Mouse (Mus musculus) brain, embryonic 14.5 days (tissue): ENCODE measurements around the gene Olfr1126. TPM values are rescaled to one million over a fixed set of nuclear protein-coding genes. Genes with fewer than 3 reads are reported as not detected.
"Not testable (repeated sequence)": the region's sequence is repeated elsewhere in the genome, so short reads cannot be mapped to it uniquely, and the experiment has no call there.

Experiments
- DNase-seq: peaks from one replicate; pipeline ENCODE4 v3.0.0-alpha.2; 2011; ENCODE audit warnings: low read depth
- CTCF ChIP-seq: fragments of 200-500 bp; IDR thresholded peaks from 2 replicates; pipeline ENCODE4 v1.5.1; 2012; ENCODE audit warnings: inconsistent platforms, mild to moderate bottlenecking, moderate library complexity, borderline replicate concordance; ENCODE audit not compliant: insufficient read depth, insufficient read length; ENCODE audit errors: extremely low read depth
- POLR2A ChIP-seq: fragments of 200-500 bp; IDR thresholded peaks from 2 replicates; pipeline ENCODE4 v1.6.1; 2012; ENCODE audit warnings: mild to moderate bottlenecking, inconsistent platforms, borderline replicate concordance; ENCODE audit not compliant: poor library complexity, insufficient read depth, insufficient read length, severe bottlenecking; ENCODE audit errors: extremely low read depth
- polyA plus RNA-seq: library from polyadenylated mRNA; depleted of rRNA; stranded (reverse); fragments of >200 nt; gene quantifications from 2 replicates; pipeline ENCODE4 v1.2.3, GENCODE M21; 2012; rRNA removed

The Olfr1126 gene
- polyA plus RNA-seq, result not detected in 2 replicates

DNA sequence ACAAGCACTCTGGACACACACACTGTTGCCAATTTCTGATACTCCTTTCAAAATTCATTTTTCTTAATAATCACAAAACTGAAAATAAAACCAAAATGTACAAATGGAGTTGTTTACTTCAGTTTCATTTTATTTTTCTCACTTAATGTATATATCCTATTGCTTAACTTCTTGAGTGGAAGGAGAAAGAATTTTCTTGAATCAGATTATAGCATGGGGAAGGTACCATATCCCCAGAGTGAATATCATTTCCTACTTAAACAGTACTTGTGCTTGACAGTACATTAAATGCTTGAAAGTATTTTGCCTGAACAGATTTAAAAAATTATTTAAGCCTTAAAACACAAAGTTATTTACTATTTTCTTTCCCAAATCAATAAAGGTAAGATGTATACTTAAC lies at the start of gene Olfr1126:
Gene Olfr1126, plus strand, starts transcription at position 301 of the 400 bp plus-strand sequence.
- no peak for TF ChIP-seq CTCF
- TF ChIP-seq POLR2A, result no peak
- DNase-seq, result no peak

DNA sequence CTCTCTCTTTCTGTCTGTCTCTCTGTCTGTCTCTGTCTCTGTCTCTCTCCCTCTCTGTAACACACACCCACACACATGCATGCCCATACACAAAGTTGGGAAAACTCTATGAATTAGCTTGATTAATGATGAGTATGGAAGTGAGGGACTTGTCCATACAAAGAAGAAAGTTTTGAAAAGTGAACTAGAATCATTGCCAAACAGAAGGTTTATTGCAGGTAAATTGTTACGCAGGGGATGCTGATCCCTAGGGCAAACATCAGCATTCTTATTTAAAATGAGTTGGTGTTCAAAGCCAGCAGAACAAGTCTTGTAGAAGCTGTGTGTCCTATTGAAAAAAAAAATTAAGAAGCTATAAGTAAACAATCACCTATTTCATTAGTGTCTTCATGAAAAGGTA lies 37.4 kb upstream of the Olfr1126 start, which contains the start of gene Olfr1123:
Gene Olfr1123, plus strand, starts transcription at position 301 of the 400 bp plus-strand sequence.
- DNase-seq, result no peak
- TF ChIP-seq CTCF (no peak), POLR2A (no peak)

DNA sequence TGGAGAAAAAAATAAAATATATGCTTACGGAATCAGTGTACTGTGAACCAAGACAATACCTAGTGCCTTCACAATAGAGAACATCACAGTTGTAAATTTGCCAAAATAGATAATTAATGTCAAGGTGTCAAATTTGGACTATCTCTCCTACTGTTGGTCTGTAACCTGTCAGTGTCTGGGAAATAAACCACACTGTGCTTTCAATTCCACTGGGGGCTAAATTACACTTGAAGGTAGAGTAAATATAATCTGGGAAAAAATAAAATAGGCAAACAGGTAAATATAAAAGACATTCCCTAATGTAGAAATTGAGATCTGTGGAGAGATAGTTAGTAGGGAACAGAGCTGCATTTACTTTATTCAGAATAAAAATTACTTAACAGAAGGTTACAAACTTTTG lies 23.8 kb upstream of the Olfr1126 start, which contains the start of gene Olfr1124:
Gene Olfr1124, plus strand, starts transcription at position 301 of the 400 bp plus-strand sequence.
- TF ChIP-seq CTCF (no peak), POLR2A (no peak)

DNA sequence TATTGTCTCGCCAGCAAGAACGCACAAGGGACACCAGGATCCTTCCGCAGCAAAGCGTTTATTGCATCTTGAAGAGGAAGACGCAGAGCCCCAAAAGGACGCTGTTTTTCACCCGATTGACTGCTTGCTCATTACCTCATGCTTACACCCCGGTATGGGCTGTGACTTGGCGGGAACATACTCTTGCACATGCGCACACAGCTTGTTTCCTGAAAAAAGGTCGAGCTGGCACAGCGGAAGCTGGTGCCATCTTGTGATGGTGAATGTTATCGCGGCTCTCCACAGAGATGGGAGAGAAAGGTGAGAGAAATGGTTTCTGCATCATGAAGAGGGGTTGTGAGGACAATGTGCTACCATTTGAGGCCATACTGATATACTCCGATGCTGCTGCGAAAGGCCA lies 16.0 kb upstream of the Olfr1126 start:
- no peak for TF ChIP-seq POLR2A
- no peak for TF ChIP-seq CTCF
- no peak for DNase-seq

More for the DNA sequence above, 23.8 kb upstream of the Olfr1126 start, which contains the start of gene Olfr1124:
- no peak for DNase-seq

- no peak for TF ChIP-seq CTCF
- TF ChIP-seq POLR2A, result no peak
- DNase-seq, result no peak
Measured at GRCm38 (mm10) chr2:87461769-87462168, 8.0 kb downstream of the Olfr1126 start.

- no peak for TF ChIP-seq CTCF
- no peak for TF ChIP-seq POLR2A
- peak; percentile 2 for DNase-seq
Measured at GRCm38 (mm10) chr2:87480207-87480606, 26.4 kb downstream of the Olfr1126 start.

GRCm38 (mm10) chr2:87481158-87481557 lies 27.4 kb downstream of the Olfr1126 start:
- DNase-seq, result no peak
- no peak for TF ChIP-seq POLR2A
- TF ChIP-seq CTCF, result no peak

GRCm38 (mm10) chr2:87482276-87482675 lies 28.5 kb downstream of the Olfr1126 start:
- no peak for DNase-seq
- no peak for TF ChIP-seq CTCF
- TF ChIP-seq POLR2A, result no peak

DNA sequence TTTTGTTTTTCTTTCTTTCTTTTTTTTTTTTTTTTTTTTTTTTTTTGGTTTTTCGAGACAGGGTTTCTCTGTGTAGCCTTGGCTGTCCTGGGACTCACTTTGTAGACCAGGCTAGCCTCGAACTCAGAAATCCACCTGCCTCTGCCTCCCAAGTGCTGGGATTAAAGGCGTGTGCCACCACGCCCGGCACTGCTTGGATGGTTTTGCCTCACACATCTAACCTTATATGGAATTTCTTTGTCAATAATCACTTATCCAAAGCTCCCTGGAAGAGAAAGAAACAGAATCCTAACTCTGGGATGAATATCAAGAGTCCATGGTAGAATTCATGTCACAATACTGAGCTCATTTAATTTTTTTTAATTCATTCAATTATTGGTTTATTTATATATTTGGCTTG lies 43.2 kb downstream of the Olfr1126 start, which contains the start of gene Pramel7:
Gene Pramel7, minus strand, starts transcription at position 101 of the 400 bp plus-strand sequence.
- not testable (repeated sequence) for DNase-seq

GRCm38 (mm10) chr2:87506265-87506664 lies 52.5 kb downstream of the Olfr1126 start, which contains the start of gene Pramel6:
Pramel6 (plus strand) TSS chr2:87506565.
- no peak for TF ChIP-seq POLR2A
- TF ChIP-seq CTCF, result no peak
- DNase-seq, result no peak

Other genes with a start within 250 kb of the Olfr1126 start
- not detected in 2 replicates for gene Olfr1113, start 245.0 kb upstream of the Olfr1126 start, polyA plus RNA-seq
- not detected in 2 replicates for gene Olfr1115, start 205.9 kb upstream of the Olfr1126 start, polyA plus RNA-seq
- gene Olfr1116, start 186.4 kb upstream of the Olfr1126 start, polyA plus RNA-seq, result not detected in 2 replicates
- not detected in 2 replicates for gene Olfr1118, start 146.4 kb upstream of the Olfr1126 start, polyA plus RNA-seq
- not detected in 2 replicates for gene Olfr1120, start 99.1 kb upstream of the Olfr1126 start, polyA plus RNA-seq
- not detected in 2 replicates for gene Olfr1121, start 84.1 kb upstream of the Olfr1126 start, polyA plus RNA-seq
- not detected in 2 replicates for gene Olfr1122, start 68.1 kb upstream of the Olfr1126 start, polyA plus RNA-seq
- not detected in 2 replicates for gene Olfr1123, start 37.3 kb upstream of the Olfr1126 start, polyA plus RNA-seq
- gene Olfr1124, start 23.7 kb upstream of the Olfr1126 start, polyA plus RNA-seq, result not detected in 2 replicates
- not detected in 2 replicates for gene Pramel7, start 43.1 kb downstream of the Olfr1126 start, polyA plus RNA-seq
- gene Pramel6, start 52.6 kb downstream of the Olfr1126 start, polyA plus RNA-seq, result not detected in 2 replicates
- gene Olfr153, start 77.8 kb downstream of the Olfr1126 start, polyA plus RNA-seq, result not detected in 2 replicates
- not detected in 2 replicates for gene Olfr1128, start 91.6 kb downstream of the Olfr1126 start, polyA plus RNA-seq
- gene Olfr1129, start 119.9 kb downstream of the Olfr1126 start, polyA plus RNA-seq, result not detected in 2 replicates
- not detected in 2 replicates for gene Olfr1130, start 152.2 kb downstream of the Olfr1126 start, polyA plus RNA-seq
- not detected in 2 replicates for gene Olfr1131, start 173.1 kb downstream of the Olfr1126 start, polyA plus RNA-seq
- gene Olfr1132, start 183.6 kb downstream of the Olfr1126 start, polyA plus RNA-seq, result not detected in 2 replicates
- not detected in 2 replicates for gene Olfr1133, start 193.4 kb downstream of the Olfr1126 start, polyA plus RNA-seq
- gene Olfr1134, start 204.5 kb downstream of the Olfr1126 start, polyA plus RNA-seq, result not detected in 2 replicates
- gene Olfr1135, start 219.7 kb downstream of the Olfr1126 start, polyA plus RNA-seq, result not detected in 2 replicates
- gene Olfr1136, start 240.0 kb downstream of the Olfr1126 start, polyA plus RNA-seq, result not detected in 2 replicates